Mouse (Mus musculus): ENCODE results near the gene Fkbp15. TPM values are rescaled to one million over a fixed set of nuclear protein-coding genes. Genes with fewer than 3 reads are reported as not detected.

The Fkbp15 gene
- total and polyA plus RNA-seq, 3 experiments, result 16.7 to 60.9 (median 60.0) TPM

DNA sequence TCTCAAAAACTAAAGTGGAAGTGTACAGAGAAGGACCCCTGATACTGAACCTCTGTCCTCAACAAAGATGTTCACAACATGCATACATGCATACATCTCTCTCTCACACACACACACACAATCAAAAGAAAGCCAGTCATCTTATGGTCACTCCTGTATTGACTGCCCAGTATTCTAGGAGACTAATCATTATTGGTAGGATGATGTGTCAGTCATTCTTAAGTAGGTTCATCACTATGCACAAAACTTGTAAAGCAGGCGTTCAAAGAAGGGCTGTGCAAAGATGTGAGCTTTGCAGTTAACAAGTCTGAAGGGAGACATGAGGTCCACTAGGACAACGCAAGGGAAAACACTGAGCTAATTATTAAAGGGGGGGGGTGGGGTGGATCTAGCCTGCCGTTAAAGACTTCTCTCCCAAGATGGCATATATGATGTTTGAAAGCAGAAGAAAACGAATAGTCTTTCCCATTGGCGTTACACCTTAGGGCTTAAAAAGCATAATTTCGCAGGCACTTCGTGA, 1.0 kb downstream of the Fkbp15 start:
- TF ChIP-seq GATA2 (IDR thresholded peaks at IDR 0.05; ENCODE audit: borderline replicate concordance, low read depth, low read length) (no peak), TAL1 (conservative IDR thresholded peaks at IDR 0.05; ENCODE audit: low read depth, low read length) (no peak), CTCF (IDR thresholded peaks at IDR 0.05; ENCODE audit: low read depth, low read length) (no peak), GATA1 (IDR thresholded peaks at IDR 0.05; ENCODE audit: borderline replicate concordance, low read length) (no peak), POLR2AphosphoS5 (IDR thresholded peaks at IDR 0.05; ENCODE audit: insufficient replicate concordance, low read depth, low read length) (no peak)
- H3K36me3 ChIP-seq (replicated peaks), result peaks cover 32% of the 10 kb centered on the region
- H3K4me3 ChIP-seq (ENCODE audit: low read depth, low read length), result peak overlapping the region; percentile 86
- no peaks in the 10 kb centered on the region for H3K27me3 ChIP-seq (ENCODE audit: insufficient read depth, low read length)
- ATAC-seq (ENCODE audit: extremely low read depth, insufficient number of reproducible peaks, low FRiP score, poor library complexity, severe bottlenecking) (no peak), DNase-seq (ENCODE audit: low spot score) (no peak)
- peaks cover 37% of the 10 kb centered on the region for H3K4me1 ChIP-seq (ENCODE audit: insufficient read depth, low read depth, low read length)
- no peaks in the 10 kb centered on the region for H3K9me3 ChIP-seq (replicated peaks)

DNA sequence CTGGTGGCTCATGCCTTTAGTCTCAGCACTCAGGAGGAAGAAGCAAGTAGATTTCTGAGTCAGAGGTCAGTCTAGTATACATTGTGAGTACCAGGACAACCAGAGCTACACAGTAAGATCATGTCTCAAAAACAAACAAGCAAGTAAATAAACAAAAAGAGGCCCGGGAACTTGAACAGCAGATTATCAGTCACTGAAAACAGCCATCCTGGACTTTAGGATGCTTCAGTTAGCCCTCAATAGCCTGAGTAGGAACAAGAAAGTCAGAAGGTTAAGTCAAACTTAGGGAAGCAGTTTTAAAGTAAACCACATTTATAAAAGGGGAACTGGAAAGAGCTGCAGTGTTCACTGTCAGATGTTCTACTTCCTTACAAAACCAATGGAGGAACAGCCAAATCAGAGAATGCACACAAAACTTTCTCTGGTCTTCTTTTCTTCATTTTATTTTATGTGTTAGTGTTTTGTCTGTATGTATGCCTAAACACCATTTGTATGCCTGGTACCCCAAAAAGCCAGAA, 2.7 kb downstream of the Fkbp15 start:
- TF ChIP-seq POLR2AphosphoS5 (IDR thresholded peaks at IDR 0.05; ENCODE audit: insufficient replicate concordance, low read depth, low read length) (no peak), GATA1 (IDR thresholded peaks at IDR 0.05; ENCODE audit: borderline replicate concordance, low read length) (no peak), CTCF (IDR thresholded peaks at IDR 0.05; ENCODE audit: low read depth, low read length) (no peak), TAL1 (conservative IDR thresholded peaks at IDR 0.05; ENCODE audit: low read depth, low read length) (no peak), GATA2 (IDR thresholded peaks at IDR 0.05; ENCODE audit: borderline replicate concordance, low read depth, low read length) (no peak)
- no peaks in the 10 kb centered on the region for H3K9me3 ChIP-seq (replicated peaks)
- H3K4me3 ChIP-seq (ENCODE audit: low read depth, low read length), result no peak overlapping the region
- ATAC-seq (ENCODE audit: extremely low read depth, insufficient number of reproducible peaks, low FRiP score, poor library complexity, severe bottlenecking) (no peak), DNase-seq (ENCODE audit: low spot score) (no peak)
- H3K36me3 ChIP-seq (replicated peaks), result peaks cover 43% of the 10 kb centered on the region
- H3K27me3 ChIP-seq (ENCODE audit: insufficient read depth, low read length), result no peaks in the 10 kb centered on the region
- peaks cover 33% of the 10 kb centered on the region for H3K4me1 ChIP-seq (ENCODE audit: insufficient read depth, low read depth, low read length)

DNA sequence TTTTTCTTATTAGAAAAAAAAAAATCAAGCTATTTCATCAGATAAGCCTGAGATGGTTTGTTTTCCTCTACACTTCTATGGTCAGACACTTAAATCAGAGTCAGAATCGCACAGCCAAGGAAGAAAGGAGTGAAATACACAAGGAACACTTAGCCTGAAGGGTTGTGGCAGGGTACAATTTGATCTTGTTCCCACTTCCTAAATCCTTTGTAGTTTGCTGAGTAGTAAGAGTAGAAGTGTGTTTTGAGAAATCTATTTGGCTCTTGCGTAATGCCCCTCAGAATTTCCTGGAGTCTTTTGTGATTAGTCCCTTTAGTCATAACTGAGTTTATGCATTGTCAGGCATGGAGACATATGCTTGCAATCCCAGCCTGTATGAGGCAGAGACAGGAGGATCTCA, 11.0 kb downstream of the Fkbp15 start:
- Histone ChIP-seq H3K9me3 (replicated peaks) (no peaks in the 10 kb centered on the region), H3K36me3 (replicated peaks) (peaks cover 89% of the 10 kb centered on the region), H3K4me1 (ENCODE audit: insufficient read depth, low read depth, low read length) (peaks cover 2% of the 10 kb centered on the region; the same call in 1 of the 2 replicates), H3K4me3 (ENCODE audit: low read depth, low read length) (no peak overlapping the region), H3K27me3 (ENCODE audit: insufficient read depth, low read length) (no peaks in the 10 kb centered on the region)
- ATAC-seq (ENCODE audit: extremely low read depth, insufficient number of reproducible peaks, low FRiP score, poor library complexity, severe bottlenecking), result no peak
- DNase-seq (ENCODE audit: low spot score), result no peak
- TF ChIP-seq GATA1 (IDR thresholded peaks at IDR 0.05; ENCODE audit: borderline replicate concordance, low read length) (no peak), GATA2 (IDR thresholded peaks at IDR 0.05; ENCODE audit: borderline replicate concordance, low read depth, low read length) (no peak), POLR2AphosphoS5 (IDR thresholded peaks at IDR 0.05; ENCODE audit: insufficient replicate concordance, low read depth, low read length) (no peak), CTCF (IDR thresholded peaks at IDR 0.05; ENCODE audit: low read depth, low read length) (no peak), TAL1 (conservative IDR thresholded peaks at IDR 0.05; ENCODE audit: low read depth, low read length) (no peak)

DNA sequence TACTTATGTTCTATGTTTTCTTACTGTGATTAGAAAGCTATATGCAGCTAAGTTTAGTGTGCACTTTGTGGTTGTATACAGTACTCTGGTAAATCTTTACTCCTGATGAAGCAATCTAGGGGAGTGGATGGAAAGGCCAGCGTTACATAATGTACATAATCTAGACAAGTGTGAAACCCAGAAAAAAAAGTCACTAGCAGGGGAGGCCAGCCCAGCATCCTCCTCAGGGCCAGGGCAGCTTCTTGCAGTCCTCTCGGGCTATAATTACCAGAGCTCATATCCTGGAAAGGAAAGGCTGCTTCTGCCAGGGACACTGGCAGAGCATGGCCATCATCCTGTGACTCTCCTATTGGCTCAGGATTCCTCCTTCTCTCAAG, 12.0 kb downstream of the Fkbp15 start:
- Histone ChIP-seq H3K4me1 (ENCODE audit: insufficient read depth, low read depth, low read length) (peaks cover 2% of the 10 kb centered on the region; the same call in 1 of the 2 replicates), H3K4me3 (ENCODE audit: low read depth, low read length) (no peak overlapping the region), H3K36me3 (replicated peaks) (peaks cover 92% of the 10 kb centered on the region), H3K9me3 (replicated peaks) (no peaks in the 10 kb centered on the region), H3K27me3 (ENCODE audit: insufficient read depth, low read length) (no peaks in the 10 kb centered on the region)
- TF ChIP-seq CTCF (IDR thresholded peaks at IDR 0.05; ENCODE audit: low read depth, low read length) (no peak), GATA1 (IDR thresholded peaks at IDR 0.05; ENCODE audit: borderline replicate concordance, low read length) (no peak), POLR2AphosphoS5 (IDR thresholded peaks at IDR 0.05; ENCODE audit: insufficient replicate concordance, low read depth, low read length) (no peak), TAL1 (conservative IDR thresholded peaks at IDR 0.05; ENCODE audit: low read depth, low read length) (no peak), GATA2 (IDR thresholded peaks at IDR 0.05; ENCODE audit: borderline replicate concordance, low read depth, low read length) (no peak)
- ATAC-seq (ENCODE audit: extremely low read depth, insufficient number of reproducible peaks, low FRiP score, poor library complexity, severe bottlenecking) (no peak), DNase-seq (ENCODE audit: low spot score) (no peak)

DNA sequence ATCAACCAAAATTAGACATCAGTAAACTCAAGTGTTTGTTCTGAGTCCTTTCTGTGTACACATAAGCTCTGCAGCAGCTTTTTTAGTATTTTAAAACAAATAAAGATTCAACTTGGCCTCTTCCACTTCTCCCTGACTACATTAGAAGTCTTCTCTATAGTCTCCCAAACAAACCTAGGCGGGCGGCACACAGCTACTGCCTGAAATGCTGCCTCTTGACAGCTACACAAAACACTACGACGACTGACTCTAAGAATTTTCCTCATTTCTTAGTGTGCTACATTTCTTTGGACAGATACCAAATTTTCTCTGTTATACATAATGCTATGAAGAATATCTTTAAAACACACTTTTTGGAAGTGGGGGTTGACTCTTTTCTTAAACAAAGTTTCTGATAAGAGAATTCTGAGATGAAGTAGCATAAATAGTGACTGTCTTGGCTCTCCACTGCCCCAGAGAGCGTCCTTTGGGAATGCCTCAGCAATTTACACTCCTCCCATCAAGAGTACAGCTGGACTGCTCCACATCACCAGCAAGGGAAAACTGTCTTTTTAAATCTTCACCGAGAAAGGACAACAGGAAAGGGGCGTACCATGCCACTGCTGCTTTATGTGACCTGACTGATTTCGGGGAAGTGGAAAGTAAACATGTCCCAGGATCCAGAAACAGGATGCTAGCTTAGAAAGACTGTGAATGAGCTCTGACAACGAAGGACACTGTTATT, 12.6 kb downstream of the Fkbp15 start:
- ATAC-seq (ENCODE audit: extremely low read depth, insufficient number of reproducible peaks, low FRiP score, poor library complexity, severe bottlenecking), result no peak
- no peak overlapping the region for H3K4me3 ChIP-seq (ENCODE audit: low read depth, low read length)
- H3K4me1 ChIP-seq (ENCODE audit: insufficient read depth, low read depth, low read length), result peaks cover 2% of the 10 kb centered on the region; the same call in 1 of the 2 replicates
- TF ChIP-seq GATA2 (IDR thresholded peaks at IDR 0.05; ENCODE audit: borderline replicate concordance, low read depth, low read length), result no peak
- TF ChIP-seq TAL1 (conservative IDR thresholded peaks at IDR 0.05; ENCODE audit: low read depth, low read length), result no peak
- no peak for TF ChIP-seq CTCF (IDR thresholded peaks at IDR 0.05; ENCODE audit: low read depth, low read length)
- no peak for TF ChIP-seq GATA1 (IDR thresholded peaks at IDR 0.05; ENCODE audit: borderline replicate concordance, low read length)
- no peak for TF ChIP-seq POLR2AphosphoS5 (IDR thresholded peaks at IDR 0.05; ENCODE audit: insufficient replicate concordance, low read depth, low read length)
- no peaks in the 10 kb centered on the region for H3K9me3 ChIP-seq (replicated peaks)
- H3K36me3 ChIP-seq (replicated peaks), result peaks cover 92% of the 10 kb centered on the region
- H3K27me3 ChIP-seq (ENCODE audit: insufficient read depth, low read length), result no peaks in the 10 kb centered on the region
- no peak for DNase-seq (ENCODE audit: low spot score)

DNA sequence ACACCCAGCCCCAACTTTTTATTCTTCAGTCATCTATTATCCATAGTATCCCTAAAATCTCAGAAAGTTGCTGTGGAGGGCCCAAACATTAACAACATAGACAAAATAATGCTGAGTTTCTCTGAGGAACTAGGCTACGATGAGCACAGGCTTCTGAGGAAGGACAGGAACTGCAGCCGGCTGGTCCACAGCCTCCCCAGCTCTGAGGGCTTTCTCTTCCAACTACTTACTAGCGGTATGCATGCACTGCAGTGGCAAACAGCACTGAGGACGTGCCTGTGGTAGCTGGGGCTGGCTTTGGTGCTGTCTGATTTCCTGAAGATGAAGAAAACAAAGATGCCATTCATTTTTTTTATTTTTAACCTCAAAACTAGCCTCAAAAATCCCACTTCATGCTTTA, 14.5 kb downstream of the Fkbp15 start:
- Histone ChIP-seq H3K4me3 (ENCODE audit: low read depth, low read length) (no peak overlapping the region), H3K9me3 (replicated peaks) (no peaks in the 10 kb centered on the region), H3K4me1 (ENCODE audit: insufficient read depth, low read depth, low read length) (peaks cover 2% of the 10 kb centered on the region; the same call in 1 of the 2 replicates), H3K27me3 (ENCODE audit: insufficient read depth, low read length) (no peaks in the 10 kb centered on the region), H3K36me3 (replicated peaks) (peaks cover 90% of the 10 kb centered on the region)
- no peak for DNase-seq (ENCODE audit: low spot score)
- ATAC-seq (ENCODE audit: extremely low read depth, insufficient number of reproducible peaks, low FRiP score, poor library complexity, severe bottlenecking), result no peak
- TF ChIP-seq POLR2AphosphoS5 (IDR thresholded peaks at IDR 0.05; ENCODE audit: insufficient replicate concordance, low read depth, low read length), result no peak
- no peak for TF ChIP-seq TAL1 (conservative IDR thresholded peaks at IDR 0.05; ENCODE audit: low read depth, low read length)
- TF ChIP-seq CTCF (IDR thresholded peaks at IDR 0.05; ENCODE audit: low read depth, low read length), result no peak
- no peak for TF ChIP-seq GATA1 (IDR thresholded peaks at IDR 0.05; ENCODE audit: borderline replicate concordance, low read length)
- no peak for TF ChIP-seq GATA2 (IDR thresholded peaks at IDR 0.05; ENCODE audit: borderline replicate concordance, low read depth, low read length)
